Mouse (Mus musculus) splenic B cell, adult 2 months (primary cell): ENCODE measurements at regions not wholly inside any gene's neighbourhood (a gene's known extent, or its start where the extent isn't known, plus 50 kb on each side); places are given as distances from the start of the nearest gene placed in this dataset.

Source experiments
- DNase-seq: peaks from one replicate; pipeline ENCODE4 v3.0.0-alpha.2; 2011; ENCODE audit warnings: low read depth, low spot score
- H3K27me3 ChIP-seq: 2 replicates; pipeline ENCODE4 v1.6.1; 2012; ENCODE audit warnings: mild to moderate bottlenecking, low read length, moderate library complexity, mixed read lengths; ENCODE audit not compliant: control insufficient read depth, poor library complexity, insufficient read depth, severe bottlenecking
- H3K36me3 ChIP-seq: 2 replicates; pipeline ENCODE4 v1.6.1; 2012; ENCODE audit warnings: mild to moderate bottlenecking, low read length, moderate library complexity, mixed read lengths; ENCODE audit not compliant: control insufficient read depth, poor library complexity, insufficient read depth, severe bottlenecking

DNA sequence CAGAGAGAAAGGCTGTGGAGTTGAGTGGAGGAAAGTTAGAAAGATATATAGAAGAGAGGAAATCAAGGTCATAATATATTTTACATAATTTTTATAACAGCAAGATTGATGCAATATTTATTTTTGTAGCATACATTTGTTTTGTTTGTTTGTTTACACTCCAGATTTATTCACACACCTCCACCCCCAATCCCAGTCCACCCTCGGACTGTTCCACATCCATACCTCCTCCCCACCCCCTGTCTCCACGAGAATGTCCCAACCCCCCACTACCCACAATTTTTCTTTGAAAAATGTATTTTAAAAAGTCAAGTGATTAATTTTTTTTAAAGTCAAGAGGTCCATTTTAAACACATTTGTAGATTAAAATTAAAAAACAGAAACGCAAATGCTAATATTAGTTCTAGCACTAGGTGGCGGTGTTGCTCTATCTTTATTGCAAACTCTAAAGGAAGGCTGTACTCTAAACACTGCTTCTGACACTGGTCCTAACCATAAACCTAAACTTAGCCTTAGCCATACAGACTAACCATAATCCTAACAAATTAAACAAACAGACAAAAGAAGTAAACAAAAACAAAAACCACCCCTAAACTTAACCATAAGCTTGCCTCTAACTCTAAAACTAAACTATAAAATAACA, 67.8 kb downstream of the Olfr1505 start:
- peak; percentile 61 for DNase-seq
- Histone ChIP-seq H3K36me3 (no peaks in the 10 kb centered on the region), H3K27me3 (no peaks in the 10 kb centered on the region; the same call in 1 of the 2 replicates)

DNA sequence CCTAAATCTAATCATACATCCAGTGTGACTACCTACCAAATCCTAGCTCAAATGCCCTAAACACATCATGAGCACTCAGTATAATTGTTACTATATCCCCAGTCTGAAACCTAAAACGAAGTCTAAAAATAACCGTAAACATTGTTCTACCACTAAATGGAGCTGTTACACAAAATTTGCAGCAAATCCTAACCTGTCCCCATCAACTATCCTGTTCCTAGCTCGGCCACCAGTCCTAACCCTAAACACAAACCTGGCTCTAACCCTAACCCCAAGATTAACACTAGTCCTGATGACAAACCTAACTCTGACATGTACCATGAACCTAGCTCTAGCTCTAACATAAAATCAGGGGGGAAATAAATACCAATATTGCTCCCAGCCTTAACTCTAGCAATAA, 69.5 kb downstream of the Olfr1505 start:
- Histone ChIP-seq H3K36me3 (no peaks in the 10 kb centered on the region), H3K27me3 (no peaks in the 10 kb centered on the region; the same call in 1 of the 2 replicates)
- DNase-seq = no peak
